Mouse (Mus musculus) cerebellum, adult 2 months (tissue): Measurements from ENCODE around the gene Ywhaq. TPM values are rescaled to one million over a fixed set of nuclear protein-coding genes. Genes with fewer than 3 reads are reported as not detected.
"Not testable (repeated sequence)": the region's sequence is repeated elsewhere in the genome, so short reads cannot be mapped to it uniquely, and the experiment has no call there.

Source experiments
- DNase-seq, 2 experiments: peaks; one replicate each; pipeline ENCODE4 v3.0.0; 2021
- H3K27ac ChIP-seq: fragments of 200-500 bp; 2 replicates; pipeline ENCODE4 v1.5.1; 2012; ENCODE audit warnings: low read length, control low read depth, inconsistent platforms; ENCODE audit not compliant: insufficient read depth
- H3K27me3 ChIP-seq: fragments of 200-500 bp; 2 replicates; pipeline ENCODE4 v1.6.1; 2012; ENCODE audit warnings: inconsistent platforms, mild to moderate bottlenecking, low read length, moderate library complexity; ENCODE audit not compliant: control insufficient read depth, insufficient read depth
- H3K4me1 ChIP-seq: fragments of 200-500 bp; 2 replicates; pipeline ENCODE4 v1.6.1; 2011; ENCODE audit warnings: low read length; ENCODE audit not compliant: control insufficient read depth, insufficient read depth
- H3K4me3 ChIP-seq: fragments of 200-500 bp; replicated peaks from 2 replicates; pipeline ENCODE3; 2011; ENCODE audit warnings: mild to moderate bottlenecking, low read depth, low read length, control low read depth; ENCODE audit not compliant: insufficient read depth
- CTCF ChIP-seq: fragments of 200-500 bp; IDR thresholded peaks from 2 replicates; pipeline ENCODE4 v1.5.1; 2011; ENCODE audit warnings: low read depth, mild to moderate bottlenecking, control low read depth, low read length, moderate library complexity, borderline replicate concordance; ENCODE audit not compliant: insufficient read depth
- POLR2A ChIP-seq: fragments of 200-500 bp; IDR thresholded peaks from 2 replicates; pipeline ENCODE4 v1.6.1; 2011; ENCODE audit warnings: low read length, control low read depth, borderline replicate concordance; ENCODE audit not compliant: insufficient read depth
- WGBS: fragments of 180-500 bp; shearing (Covaris S2); methylation state at CpG from one replicate; pipeline ENCODE4 v1.1.7; 2018; 5-methylcytosine and 5-hydroxymethylcytosine counted together
- polyA plus RNA-seq: library from polyadenylated mRNA; depleted of rRNA; stranded (reverse); fragments of >200 nt; gene quantifications from 2 replicates; pipeline ENCODE4 v1.2.3, GENCODE M21; 2012

The Ywhaq gene
- polyA plus RNA-seq, 1 experiment: 426 TPM

DNA sequence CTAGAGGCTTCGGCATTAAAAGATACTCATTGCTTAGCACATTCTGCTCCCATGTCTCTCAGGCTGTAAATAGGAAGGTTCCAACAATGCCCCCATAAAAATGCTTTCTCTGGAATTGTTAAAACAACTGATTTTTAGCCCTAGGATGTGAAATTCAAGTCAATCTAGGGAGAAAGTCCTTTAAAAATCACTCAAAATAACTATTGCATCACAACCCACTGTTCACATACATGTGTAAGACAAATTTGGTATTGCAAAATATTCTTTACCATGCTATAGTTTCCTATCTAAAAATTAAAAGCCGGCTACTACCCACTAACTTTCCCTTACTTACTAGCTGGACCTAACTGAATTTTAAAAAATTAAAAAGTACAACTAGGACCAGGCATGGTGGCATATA, 31.2 kb downstream of the Ywhaq start:
- 96% methylated on average over 2 of the region's 2 CpGs for WGBS
- Histone ChIP-seq H3K4me1 (no peaks in the 10 kb centered on the region), H3K27me3 (no peaks in the 10 kb centered on the region), H3K27ac (no peak overlapping the region), H3K4me3 (no peak overlapping the region)
- TF ChIP-seq CTCF: no peak
- no peak for TF ChIP-seq POLR2A
- no peak for DNase-seq

DNA sequence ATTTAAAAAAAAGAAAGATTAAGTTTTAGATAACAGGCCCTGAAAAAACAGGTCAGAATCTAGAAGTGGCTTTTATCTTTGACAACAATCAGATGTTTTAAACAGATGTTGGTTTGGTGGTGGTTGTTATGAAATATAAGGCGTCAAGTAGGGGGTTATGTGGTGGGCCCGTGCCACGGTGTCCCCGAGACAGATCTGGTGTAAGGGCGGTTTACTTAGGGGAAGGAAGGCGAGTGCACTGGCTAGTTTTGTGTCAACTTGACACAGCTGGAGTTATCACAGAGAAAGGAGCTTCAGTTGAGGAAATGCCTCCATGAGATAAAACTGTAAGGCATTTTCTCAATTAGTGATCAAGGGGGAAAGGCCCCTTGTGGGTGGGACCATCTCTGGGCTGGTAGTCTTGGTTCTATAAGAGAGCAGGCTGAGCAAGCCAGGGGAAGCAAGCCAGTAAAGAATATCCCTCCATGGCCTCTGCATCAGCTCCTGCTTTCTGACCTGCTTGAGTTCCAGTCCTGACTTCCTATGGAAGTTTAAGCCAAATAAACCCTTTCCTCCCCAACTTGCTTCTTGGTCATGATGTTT, 38.6 kb downstream of the Ywhaq start:
- not testable (repeated sequence) for H3K4me1 ChIP-seq, H3K27ac ChIP-seq, DNase-seq, H3K27me3 ChIP-seq, H3K4me3 ChIP-seq
- 83% methylated on average over 6 of the region's 6 CpGs for WGBS

DNA sequence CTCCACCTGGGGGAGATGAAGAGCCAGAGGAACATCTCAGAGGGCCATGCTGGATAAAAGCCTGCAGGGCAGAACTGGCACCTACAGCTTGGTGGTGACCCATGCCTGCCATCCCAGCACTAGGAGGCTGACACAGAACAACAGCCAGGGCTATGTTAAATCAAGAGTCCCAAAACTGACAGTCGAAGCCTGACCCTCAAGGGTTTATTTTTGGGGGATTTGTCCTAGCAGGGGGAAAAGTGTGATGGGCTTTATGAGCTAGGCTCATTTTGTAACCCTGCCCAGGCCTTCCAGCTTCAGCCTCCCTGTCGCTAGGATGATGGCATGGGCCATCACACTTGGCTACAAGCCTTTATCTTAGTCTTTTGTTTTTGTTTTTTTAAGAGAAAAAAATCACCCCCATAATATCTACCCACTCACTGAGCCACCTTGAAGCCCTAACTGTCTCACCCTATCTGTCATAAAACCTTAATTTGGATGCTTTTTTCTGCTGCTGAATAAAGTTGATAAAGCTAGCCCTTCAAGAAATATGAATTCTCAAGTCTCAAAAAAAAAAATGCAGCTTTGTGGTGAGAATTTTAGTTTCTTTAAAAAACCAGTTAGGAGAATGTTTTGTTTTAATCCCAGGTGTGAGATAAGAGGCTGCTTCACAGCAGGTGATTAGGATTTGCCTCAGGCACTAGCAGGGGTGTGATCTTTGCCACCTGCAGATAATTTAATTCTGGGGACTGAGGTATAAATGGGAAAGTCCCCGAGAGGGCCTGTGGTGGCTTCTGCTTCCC, 41.9 kb downstream of the Ywhaq start:
- Histone ChIP-seq H3K4me3 (no peak overlapping the region), H3K27ac (no peak overlapping the region), H3K4me1 (no peaks in the 10 kb centered on the region; the same call in 1 of the 2 replicates), H3K27me3 (no peaks in the 10 kb centered on the region)
- no peak for DNase-seq
- 59% methylated on average over 3 of the region's 3 CpGs for WGBS
- no peak for TF ChIP-seq CTCF
- TF ChIP-seq POLR2A: no peak

DNA sequence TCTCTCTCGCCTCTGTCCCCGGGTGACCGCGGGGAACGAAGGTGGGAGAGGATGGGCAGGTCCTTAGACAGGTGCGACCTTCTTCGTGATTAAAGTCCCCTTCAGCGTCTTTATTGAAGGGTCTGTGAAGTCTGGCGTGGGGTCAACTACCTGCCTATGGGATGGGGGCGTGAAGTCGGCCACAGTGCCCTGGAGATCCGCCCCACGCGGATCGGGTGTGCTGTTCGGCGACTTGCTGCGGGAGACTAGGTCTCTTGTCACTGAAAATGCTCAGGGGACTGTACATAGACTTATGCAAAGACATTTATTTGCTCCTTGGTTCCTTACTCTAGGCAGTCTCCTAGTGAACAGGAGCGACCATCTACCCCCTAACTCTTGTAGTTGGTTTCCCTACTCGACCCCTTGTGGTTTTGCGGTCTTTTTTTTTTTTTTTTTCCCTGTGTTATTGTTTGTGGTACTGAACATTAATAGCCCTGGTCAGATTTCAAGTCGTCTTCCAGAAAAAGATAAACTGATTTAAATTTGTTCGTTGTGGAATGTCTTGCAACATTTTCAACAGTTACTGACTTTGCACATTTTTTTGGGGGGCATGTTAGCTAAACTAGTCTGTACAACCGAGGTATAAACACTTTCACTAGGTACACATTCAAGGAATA, 43.5 kb downstream of the Ywhaq start:
- TF ChIP-seq CTCF (no peak), POLR2A (no peak)
- peak overlapping the region; percentile 97 for H3K27ac ChIP-seq
- no peaks in the 10 kb centered on the region for H3K27me3 ChIP-seq
- peak overlapping the region; percentile 87 for H3K4me3 ChIP-seq
- no peak for DNase-seq
- 4% methylated on average over 24 of the region's 24 CpGs for WGBS
- no peaks in the 10 kb centered on the region; the same call in 1 of the 2 replicates for H3K4me1 ChIP-seq

- Histone ChIP-seq H3K27me3 (no peaks in the 10 kb centered on the region), H3K4me1 (no peaks in the 10 kb centered on the region; the same call in 1 of the 2 replicates), H3K27ac (peak within 1 kb of the TSS; percentile 97), H3K4me3 (peak within 1 kb of the TSS; percentile 87)
- DNase-seq: peak; percentile 96
- TF ChIP-seq CTCF (peak; percentile 43), POLR2A (peak; percentile 79; the same call in 1 of the 2 replicates)
- under 1% methylated on average over 55 of the region's 55 CpGs for WGBS
Measured at GRCm38 (mm10) chr12:21373100-21373819, 44.2 kb downstream of the Ywhaq start, which contains the start of gene Adam17. TSS of gene Adam17 (minus strand) at chr12:21373632.

DNA sequence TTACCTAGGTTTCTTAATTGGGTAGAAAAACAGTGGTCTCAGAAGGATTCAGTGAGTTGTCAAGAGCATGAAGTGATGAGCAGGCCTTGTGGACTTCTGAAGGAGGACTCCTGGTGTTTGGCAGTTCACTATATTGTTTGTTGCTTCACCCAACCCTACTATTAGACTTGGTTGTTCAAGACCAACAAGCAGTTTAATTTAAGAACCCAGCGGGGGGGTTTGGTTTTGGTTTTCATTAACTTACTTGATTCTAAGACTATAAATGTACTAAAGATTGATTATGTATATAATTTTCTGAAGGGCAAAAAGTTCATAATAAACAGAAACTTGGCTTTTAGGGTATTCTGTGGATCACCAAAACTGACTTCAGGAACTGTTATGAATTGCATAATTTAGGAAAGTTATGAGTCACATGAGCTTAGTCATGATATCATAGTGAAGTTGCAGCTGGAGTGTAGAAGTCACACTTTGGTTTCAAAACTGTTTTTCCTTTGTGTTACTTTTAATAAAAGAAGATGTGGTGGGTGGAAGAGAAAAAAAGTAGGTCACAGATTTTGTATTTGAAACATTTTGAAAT, 47.3 kb downstream of the Ywhaq start:
- Histone ChIP-seq H3K4me1 (no peaks in the 10 kb centered on the region; the same call in 1 of the 2 replicates), H3K27me3 (no peaks in the 10 kb centered on the region), H3K4me3 (no peak overlapping the region), H3K27ac (no peak overlapping the region)
- 100% methylated on average over 1 of the region's 1 CpGs for WGBS
- TF ChIP-seq CTCF (no peak), POLR2A (no peak)
- no peak for DNase-seq

DNA sequence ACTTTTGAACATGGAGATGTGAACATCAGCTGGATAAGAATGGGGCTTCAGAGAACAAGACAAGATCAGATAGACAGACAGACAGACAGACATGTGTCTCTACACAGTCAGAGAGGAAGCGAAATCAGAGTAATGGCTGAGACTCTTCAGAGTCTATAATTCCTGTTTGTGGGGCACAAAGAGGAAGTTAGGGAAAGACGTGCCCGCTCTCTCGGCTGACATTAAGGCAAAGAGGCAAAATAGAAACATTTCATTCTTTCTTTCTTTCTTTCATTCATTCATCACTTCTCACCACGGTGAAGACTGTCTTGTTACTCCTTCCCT, 48.4 kb downstream of the Ywhaq start:
- DNase-seq: no peak
- Histone ChIP-seq H3K4me3 (no peak overlapping the region), H3K27ac (no peak overlapping the region), H3K4me1 (peaks cover 2% of the 10 kb centered on the region), H3K27me3 (no peaks in the 10 kb centered on the region)
- 96% methylated on average over 5 of the region's 5 CpGs for WGBS
- TF ChIP-seq POLR2A: no peak
- no peak for TF ChIP-seq CTCF
